Mouse (Mus musculus) frontal cortex, postnatal 36 days (tissue): ENCODE data around the gene Islr.

Experiments
- DNase-seq, 2 experiments: peaks; one replicate each; pipeline ENCODE4 v3.0.0; 2022; ENCODE audit warnings: low spot score in 2 of 2

Islr gene

DNA sequence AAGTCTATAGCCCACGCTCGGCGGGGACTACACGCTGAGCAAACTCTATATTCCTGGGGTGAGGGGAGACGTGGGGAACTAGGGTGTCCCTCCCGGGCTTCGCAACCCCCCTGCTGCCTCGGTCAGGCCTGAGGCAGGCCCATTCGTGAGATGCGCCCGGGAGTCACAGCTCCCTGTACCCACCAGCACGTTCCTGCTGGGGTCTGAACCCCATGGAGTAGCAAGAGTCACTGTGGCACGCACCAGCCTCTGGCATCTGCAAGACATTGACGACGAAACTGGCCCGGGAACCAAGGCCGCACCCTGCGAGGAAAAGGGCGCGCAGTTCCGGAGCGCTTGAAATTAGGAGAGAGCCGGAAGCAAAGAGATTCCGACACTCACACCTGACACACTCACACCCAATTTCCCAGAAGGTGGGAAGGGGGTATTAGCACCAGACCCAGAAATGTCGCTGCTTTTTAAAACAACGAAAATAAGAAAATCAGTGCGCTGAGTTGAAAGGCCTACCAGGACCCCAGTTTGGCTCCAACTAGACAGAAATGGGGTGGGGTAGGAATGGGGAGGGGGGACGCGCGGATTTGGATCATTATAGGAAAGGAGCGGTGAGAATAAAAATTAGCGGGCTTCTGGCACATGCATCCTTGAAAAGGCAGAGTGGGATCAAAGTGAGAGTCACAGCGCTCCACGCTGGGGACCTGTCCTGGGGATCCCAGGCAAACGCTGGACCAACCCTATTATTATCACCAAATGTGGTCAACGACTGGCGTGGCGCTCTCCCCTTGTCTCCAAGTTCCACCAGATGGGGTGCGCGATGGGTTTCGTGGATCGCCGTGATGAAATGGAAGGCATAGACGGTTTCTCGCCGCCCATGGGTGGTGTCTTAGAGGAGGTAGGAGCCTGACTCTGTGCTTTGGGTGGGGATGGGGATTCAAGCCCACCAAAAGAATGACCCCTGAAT lies 7.2 kb downstream of the Islr start:
- no peak for DNase-seq

DNA sequence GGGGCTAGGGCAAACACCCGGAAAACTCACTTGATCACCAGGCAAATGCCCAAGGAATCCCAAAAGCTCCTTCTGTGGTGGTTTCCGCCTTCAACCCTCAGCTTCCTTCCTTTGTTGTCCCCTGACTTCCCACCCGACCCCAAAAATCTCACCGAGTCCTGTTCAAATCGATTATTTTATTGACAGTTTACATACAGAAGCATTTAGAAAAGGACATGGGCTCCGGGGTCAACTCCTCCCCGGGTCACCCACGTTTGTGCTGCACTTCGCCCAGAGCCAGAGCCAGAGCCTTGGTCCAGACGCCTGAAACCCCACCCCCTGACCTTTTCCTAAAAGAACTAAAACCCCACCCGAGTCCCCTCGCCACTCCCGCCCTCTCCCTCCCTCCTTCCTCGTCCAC lies 8.0 kb downstream of the Islr start:
- no peak for DNase-seq

DNA sequence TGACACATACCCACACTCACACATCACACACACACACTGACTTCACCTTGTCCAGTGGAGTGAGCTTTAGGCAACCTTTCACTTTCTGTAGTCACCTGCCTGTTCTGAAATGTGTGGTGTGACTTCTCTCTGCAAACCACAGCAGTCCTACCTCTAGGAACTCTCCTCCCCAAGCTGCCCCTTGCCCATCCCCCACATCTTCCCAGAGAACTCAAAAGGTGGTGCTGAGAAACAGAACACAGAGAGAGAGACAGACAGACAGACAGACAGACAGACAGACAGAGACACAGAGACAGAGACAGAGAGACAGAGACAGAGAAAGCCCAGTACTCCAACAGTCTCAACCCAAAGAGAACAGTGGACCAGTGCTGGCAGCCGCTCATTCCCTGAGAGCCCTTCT lies 8.4 kb downstream of the Islr start:
- no peak for DNase-seq

DNA sequence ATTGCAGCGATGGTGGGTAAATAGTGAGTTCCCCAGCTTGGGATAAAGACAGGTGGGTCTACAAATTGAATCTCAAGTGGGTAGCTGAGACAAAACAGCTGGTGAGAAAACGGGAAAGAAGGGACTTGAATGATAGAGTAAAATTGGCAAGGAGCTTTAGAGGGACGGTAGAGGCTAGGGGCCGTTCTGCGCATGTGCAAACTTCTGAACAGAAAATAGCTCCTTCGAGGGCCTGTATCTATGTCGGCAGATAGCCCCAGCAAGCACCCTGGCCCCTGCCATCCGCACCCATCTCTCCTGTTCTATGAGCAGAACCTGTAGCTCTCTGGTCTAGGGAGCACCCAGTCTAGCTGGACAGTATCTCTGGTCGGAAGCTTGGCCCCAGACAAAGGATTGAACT lies 9.9 kb downstream of the Islr start:
- no peak for DNase-seq

DNA sequence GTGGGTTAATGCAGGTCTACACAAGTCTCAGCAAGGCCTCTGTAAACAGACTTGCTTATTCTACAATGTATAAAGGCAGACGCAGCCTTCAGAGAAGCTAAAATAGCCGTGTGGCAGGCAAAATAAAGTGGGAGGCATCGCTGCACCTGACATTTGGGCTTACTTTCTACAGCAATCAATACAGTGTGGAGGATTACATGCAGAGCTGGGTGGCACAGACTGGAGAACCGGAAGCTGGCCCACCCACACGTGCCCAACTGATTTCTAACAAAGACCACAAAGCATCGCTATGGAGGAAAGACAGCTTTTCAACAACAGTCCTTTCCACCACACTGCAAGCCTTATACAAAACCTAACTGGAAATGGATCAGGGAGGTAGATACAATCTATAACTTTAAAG lies 19.6 kb downstream of the Islr start:
- DNase-seq, result peak in 1 of 2 experiments; percentile 43

DNA sequence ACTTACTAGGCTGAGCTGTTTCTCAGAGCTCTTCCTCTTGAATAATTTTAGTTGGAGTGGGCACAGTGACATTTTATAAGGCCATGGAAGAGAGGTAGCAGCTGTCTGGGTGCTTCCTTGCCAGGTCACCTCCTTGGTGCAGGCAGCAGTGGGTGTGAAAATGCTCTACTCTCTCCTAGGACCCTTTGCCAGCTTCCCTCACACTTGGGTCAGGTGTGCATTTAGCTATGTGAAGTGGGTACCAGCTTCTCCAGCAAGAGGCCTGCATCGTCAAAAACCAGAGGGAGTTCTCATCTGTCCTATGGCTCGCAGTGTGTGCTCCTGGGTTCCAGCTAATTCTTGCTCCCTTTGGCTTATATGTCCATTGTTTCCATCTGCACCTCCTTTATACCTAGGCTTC lies 24.7 kb downstream of the Islr start:
- no peak for DNase-seq

DNA sequence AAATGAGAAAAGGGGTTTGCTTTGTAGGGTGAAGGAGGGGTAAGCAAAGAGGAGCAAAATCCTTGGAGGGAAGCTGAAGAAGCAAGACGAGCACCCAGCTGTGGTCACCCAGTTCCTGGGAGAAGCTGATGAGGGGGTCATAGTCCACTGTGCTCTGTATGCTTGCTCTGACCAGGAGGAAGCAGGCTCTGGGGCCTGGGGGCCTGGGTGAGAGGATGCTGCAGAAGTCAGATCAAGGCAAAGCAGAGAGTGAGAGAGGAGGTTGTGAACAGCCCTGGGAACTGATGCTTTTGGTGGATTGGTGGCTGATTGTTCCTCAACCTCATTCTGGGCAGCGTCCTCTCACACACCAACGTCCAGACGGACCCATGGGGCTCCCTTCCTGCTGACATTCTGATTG lies 26.9 kb downstream of the Islr start:
- no peak for DNase-seq

DNA sequence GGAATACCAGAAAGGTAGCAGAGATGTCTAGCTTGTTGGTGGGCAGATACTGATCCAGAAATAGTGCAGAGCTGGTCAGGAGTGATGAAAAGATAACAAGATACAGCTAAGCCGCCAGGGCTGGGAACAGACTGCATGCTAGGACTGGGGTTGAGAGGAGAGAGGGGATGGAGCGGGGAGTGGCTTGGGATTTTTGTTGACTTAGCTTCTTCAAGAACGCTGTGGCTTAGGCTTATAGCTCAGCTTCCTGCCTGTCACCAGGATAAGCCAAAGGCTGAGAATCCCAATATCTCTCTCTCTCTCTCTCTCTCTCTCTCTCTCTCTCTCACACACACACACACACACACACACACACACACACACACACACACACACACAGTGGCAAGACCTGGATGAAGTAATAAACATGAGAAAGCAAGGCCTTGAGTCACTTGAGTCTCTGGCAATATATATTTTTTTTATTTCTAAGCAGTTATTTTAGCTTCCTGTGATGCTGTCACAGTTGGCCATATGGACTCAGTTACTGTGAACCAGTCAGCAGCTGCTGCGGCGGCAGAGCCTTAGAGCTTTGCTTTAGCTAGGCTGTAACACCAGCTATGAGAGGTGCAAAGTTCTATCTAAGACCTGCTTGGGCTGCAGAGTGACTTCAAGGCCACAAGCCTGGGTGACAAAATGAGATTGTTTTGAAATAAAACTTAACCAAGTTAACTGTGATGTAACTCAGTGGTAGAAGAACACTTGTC lies 28.2 kb downstream of the Islr start:
- DNase-seq, result peak; percentile 67 to 86

DNA sequence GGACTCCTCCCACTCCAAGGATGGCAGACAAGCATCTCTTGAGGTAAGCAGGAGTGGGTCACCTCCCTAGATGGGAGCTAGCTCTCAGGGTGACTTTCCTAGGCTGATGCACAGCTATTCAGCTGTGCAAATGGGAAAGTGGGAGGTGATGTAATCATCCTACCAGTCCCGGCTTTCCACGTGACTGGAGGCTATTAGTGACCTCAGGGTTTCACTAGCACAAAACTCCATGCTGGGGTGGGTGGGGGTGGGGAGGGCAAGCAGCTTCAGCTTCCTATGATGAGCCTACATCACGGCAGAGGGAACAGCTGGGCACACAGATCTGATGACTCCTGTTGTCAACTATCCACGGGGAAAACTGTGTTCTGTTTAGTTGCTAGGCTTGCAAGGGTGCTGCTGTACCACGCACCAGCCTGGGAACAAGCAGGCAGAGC lies 29.3 kb downstream of the Islr start:
- DNase-seq, result peak in 1 of 2 experiments; percentile 60

DNA sequence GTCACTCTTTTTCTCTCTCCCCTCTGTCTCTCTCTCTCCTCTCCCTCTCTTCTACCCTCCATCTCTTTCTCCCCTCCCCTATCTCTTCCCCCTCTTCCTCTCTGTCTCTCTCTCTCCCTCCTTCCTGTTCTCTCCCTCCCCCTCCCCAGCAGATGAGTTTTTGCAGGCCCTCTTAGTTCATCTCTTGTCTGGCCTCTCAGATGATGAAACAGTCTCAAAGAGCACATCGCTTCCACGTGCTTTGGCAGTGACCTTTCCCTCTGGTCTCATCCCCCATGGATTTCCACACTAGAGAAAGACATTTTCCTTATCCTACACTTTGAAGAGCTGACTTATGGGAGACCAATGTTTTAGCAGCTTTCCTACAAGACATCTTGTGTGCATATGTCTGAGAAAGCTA lies 31.2 kb downstream of the Islr start:
- DNase-seq, result no peak

DNA sequence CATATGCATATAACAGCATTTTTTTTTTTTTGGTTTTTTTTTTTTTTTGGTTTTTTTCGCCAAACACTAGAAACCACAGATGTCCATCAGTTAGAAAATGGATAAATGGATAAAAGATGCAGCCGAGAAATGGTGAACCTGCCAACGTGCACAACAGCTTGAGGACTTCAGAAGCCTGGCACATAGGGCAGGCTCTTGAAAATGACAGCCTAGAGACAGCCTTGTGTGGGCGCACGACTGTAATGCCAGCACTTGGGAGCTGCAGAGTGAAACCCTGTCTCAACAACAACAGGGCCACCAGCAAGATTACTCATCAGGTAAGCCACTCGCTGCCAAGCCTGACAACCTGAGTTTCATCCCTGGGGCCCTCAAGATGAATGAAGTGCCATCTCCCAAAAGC lies 34.7 kb downstream of the Islr start:
- no peak for DNase-seq

DNA sequence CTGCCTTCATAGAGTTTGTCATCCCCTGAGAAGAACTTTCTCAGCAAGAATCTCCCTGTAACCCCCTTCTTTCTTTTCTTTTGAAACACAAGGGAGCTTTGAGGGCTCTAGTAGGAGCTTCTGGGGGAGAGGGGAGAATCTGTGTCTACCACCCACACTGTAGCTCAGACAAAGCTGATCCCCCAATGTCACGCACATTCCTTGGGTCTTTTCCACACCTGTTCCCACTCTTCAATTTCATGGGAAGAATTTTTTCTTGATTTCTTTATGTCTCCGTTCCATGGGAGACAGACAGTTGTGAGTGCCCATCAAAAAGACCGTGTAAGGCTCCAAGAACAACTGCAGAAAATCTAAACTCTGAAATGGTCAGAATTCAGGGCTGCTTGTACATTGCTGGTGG lies 35.2 kb downstream of the Islr start:
- no peak for DNase-seq

DNA sequence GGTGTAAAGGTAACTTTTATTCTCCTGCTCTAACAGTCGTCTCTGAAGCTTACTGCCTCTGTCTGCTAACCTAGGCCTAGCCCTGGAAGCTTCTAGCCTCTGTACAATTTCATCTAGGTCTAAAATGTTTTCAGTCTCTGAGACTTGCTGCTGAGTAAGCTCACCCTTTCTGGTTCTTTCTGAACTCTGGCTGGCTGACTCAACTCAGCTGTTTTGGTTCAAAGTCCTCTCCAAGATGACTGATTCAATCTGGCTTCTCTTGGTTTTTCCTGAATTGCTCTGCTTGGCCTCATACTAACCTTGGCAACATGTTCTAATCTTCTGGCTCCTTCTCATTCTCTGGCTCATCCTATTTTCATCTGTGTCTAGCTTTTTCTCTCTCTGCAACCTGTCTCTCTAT lies 38.3 kb downstream of the Islr start:
- no peak for DNase-seq

DNA sequence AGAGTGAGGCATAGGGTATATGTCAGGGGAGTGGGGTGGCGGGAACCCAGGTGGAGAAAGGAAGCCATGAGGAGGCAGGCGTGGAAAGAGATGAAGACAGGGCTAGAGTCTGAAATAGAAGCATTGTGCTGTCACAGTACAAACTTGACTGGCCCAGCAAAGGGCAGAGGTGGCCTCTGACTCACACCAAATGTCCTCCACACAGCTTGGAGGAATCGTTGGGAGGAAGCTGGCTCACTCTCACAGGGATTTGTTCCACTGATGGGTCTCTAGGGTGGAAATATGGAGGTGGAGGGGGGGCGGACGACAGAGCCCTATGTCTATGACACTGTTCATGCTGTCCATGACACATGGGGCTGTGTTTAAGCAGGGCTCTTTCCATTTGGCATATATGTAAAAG lies 41.0 kb downstream of the Islr start:
- DNase-seq, result no peak

DNA sequence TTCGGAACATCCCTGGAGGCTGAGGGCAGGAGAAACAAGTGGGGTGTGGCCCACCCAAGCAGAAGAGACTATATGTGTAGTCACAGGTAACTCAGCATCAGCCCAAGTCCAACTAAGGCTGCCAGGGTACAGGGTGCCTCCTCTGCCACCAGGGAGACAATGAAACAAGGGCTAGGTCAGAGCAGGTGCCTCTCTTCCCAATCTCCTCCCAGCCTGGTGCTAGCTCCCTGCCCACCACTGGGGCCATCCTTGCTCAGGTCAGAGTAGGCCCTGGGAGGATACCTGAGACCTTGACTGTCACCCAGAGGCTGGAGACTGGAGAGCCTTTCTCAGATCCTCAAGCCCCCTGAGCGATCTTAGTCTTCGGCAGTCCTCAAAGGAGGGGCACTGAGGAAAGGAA lies 41.9 kb downstream of the Islr start:
- DNase-seq, result no peak

DNA sequence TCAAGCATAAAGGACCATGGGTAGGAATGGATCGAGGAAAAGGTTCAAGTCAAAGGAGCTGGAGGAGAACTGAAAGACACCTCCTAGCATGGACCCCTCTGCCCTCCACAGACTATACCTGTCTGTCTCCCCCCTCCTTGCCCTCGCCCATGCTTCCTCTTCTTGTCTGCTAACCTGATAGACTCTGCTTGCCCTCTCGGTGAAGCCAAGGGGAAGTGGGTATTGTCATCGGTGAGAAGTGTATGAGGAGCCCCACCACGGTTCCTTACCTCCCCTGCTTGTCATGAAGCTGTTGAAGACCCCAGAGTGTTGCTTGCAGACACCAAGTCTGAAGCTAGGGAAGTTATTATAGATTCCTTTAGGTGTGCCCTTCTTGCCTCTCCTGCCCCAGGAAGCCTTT lies 43.8 kb downstream of the Islr start:
- DNase-seq, result no peak

DNA sequence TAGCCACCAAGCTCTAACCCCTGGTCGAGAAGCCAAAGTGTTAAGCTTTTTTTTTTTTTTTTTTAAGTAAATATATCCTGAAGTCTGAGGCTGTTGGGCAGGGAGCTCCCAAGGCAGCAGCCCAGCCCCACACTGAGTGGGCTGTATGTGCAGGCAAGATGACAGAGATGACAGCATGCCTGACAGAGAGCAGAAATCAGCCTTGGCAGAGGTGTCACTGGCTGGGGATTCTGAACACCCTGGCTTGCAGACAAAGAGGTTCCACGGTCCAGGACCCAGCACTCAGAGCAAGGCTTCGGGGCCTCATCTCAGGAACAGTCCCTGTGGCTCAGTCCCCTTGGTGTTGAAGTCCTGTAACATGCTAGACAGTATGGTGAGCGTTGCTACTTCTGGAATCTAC lies 44.3 kb downstream of the Islr start:
- DNase-seq, result peak; percentile 43 to 47

DNA sequence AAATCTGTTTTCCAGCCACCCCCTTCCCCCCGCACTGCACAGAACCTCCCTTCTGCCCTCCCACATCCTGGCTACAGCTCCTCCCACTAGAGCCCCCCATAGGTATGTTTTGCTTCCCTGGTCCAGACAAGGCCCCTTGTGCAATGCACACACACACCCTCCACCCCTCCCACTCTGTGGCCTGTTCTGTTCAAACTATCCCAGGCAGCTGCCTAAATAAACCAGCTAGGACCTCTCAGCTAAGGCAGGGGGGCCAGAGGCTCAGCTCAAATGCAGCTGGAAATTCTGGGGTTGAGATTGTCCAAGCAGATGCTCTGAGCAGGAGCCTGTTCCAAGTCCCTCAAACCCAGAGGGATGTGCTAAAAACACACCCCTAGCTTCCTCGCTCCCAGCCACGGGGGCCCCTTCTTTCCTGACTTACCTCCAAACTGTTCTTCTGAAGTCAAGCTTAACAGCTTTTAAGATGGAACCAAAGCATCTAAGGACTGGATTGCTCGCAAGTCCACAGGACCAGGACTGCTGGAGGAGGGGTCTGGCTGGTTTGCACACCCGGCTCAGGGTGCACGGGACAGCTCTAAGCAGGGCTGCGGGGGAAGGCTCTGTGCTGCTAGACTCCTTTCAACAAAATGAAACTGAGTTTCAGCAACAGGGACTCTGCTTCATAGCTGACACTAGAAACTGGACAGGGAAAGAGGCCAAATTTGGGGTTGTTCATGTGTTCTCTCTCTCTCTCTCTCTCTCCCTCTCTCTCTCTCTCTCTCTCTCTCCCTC lies 45.4 kb downstream of the Islr start:
- DNase-seq, result peak in 1 of 2 experiments; percentile 34

DNA sequence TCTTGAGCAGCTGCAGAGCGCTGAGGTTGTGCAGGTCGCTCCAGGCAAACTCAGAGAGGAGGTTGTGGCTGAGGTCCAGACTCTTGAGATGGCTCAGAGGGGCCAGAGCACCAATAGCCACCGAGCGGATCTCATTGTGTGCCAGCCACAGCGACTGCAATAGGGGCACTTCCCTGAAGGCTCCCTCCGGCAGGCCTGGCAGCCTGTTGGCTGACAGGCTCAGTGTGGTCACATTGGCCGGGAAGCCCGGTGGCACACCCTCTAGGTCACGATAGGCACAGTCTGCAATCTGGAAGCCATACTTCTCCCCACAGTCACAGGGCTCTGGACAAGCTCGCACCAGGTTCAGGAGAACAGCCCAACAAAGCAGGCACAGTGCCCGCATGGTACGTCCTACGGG lies 46.3 kb downstream of the Islr start:
- DNase-seq, result no peak

DNA sequence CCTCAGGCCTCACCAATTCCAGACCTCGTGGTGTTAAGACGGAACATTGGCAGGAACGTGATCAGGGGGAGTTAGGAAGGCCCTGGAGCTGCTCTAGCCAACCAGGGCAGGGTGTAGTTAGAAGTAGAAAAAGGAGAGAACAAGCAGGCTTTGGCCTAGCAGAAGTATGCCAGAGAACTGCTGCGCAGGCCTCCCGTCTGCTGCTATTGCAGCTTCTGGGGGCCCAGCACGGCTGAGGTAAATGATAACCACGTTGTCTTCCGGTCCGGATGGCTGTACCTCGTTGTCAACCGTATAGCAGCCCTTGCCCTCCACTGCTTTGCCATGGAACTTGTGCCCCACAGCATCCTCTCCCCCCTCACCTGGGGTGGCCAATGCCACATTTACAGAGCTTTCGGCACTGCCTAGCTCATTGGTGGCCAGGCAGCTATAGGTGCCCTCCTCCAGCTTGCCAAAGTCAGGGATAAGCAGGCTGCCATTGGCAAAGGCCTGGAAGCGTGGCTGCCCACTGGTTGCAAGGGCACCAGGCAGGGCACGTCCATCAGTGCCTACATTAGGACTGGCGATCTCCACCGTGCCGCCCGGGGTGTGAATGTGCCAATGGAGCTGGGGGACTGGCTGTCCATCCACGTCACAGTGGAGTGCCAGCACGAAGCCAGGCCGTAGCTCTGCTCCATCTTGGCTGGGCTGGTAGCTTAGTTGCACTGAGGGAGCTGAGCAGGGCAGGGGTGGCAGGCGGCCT lies 47.1 kb downstream of the Islr start:
- DNase-seq, result no peak

DNA sequence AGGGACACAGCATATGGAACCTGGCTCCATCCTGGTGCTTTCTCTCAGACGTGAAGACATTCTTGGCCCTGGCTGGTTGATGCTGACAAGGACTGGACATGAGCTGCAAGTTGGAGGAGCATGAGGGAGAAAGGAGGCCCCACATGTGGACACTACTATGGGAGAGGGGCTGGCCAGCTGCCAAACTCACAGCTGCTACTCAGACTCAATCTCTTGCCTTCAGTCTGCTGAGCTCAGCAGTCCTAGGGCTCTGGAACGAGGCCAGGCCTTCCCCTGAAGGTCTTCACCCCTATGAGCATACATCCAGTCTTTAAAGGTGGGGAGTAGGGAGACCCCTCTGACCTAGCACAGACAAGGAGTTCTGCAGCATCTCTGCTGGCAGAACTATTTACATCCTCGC lies 48.7 kb downstream of the Islr start:
- DNase-seq, result no peak

DNA sequence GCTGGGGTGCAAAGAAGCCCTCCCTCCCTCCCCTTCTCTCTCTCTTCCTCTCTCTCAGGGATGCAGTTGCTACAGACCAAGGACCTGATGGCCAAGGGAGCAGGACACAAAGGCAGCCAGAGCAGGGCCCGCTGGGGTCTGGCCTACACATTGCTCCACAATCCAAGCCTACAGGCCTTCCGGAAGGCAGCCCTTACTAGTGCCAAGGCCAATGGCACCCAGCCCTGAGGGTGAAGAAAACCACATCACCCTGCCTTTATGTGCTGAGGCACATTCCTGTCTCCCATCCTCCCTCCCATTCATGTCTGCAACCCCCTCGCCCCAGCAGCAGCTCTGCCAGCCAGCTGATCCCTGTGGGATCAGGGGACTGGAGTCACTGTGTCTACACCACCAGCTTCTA lies 51.0 kb downstream of the Islr start:
- DNase-seq, result no peak
